Mouse (Mus musculus): Measurements from ENCODE around the gene Chst15. TPM values are rescaled to one million over a fixed set of nuclear protein-coding genes. Genes with fewer than 3 reads are reported as not detected.

Chst15 gene
- total RNA-seq, 2 experiments from 2014 or later = 1.6 to 2.0 TPM

Other genes starting within 250 kb of the Chst15 start
- 1 to 10 TPM; 4.2 to 7.5 TPM for gene Cpxm2, start 162.5 kb downstream of the Chst15 start, total RNA-seq (2021)